Mouse (Mus musculus): ENCODE data around the gene Lrtm2. TPM values are rescaled to one million over a fixed set of nuclear protein-coding genes. Genes with fewer than 3 reads are reported as not detected.

Gene Lrtm2
- polyA plus RNA-seq, 1 experiment from 2014 or later: 0.54 TPM

Other genes starting within 250 kb of the Lrtm2 start
- gene Dcp1b, start 155.5 kb downstream of the Lrtm2 start, polyA plus RNA-seq (2016; fragmentation: Nextera tagmentation; extraction: Ambion mirVana): 14.4 and 14.9 TPM in 2 replicates
- 3.9 and 5.1 TPM in 2 replicates for gene Cacna1c, start 134.3 kb downstream of the Lrtm2 start, polyA plus RNA-seq (2016; fragmentation: Nextera tagmentation; extraction: Ambion mirVana)
- gene Cacna2d4, start 94.2 kb downstream of the Lrtm2 start, polyA plus RNA-seq (2016; fragmentation: Nextera tagmentation; extraction: Ambion mirVana): 0.14 and 0.15 TPM in 2 replicates
- gene Adipor2, start 86.9 kb upstream of the Lrtm2 start, polyA plus RNA-seq (2016; fragmentation: Nextera tagmentation; extraction: Ambion mirVana): 36.6 and 37.6 TPM in 2 replicates
- gene Fbxl14, start 148.9 kb upstream of the Lrtm2 start, polyA plus RNA-seq (2016; fragmentation: Nextera tagmentation; extraction: Ambion mirVana): 4.0 and 4.1 TPM in 2 replicates
- gene Wnt5b, start 213.6 kb upstream of the Lrtm2 start, polyA plus RNA-seq (2016; fragmentation: Nextera tagmentation; extraction: Ambion mirVana): 10.4 and 10.6 TPM in 2 replicates